Mouse (Mus musculus): ENCODE measurements around the gene Dmwd.

The Dmwd gene

GRCm38 (mm10) chr7:19130657-19131056 lies 54.6 kb downstream of the Dmwd start:
- in situ Hi-C loops (cut with MboI; ENCODE audit: low sequenced_read_pairs): no loop called here

- in situ Hi-C loops (cut with MboI; ENCODE audit: low sequenced_read_pairs): no loop called here
Measured at GRCm38 (mm10) chr7:19131324-19131848, 55.4 kb downstream of the Dmwd start.
